Mouse (Mus musculus): Measurements from ENCODE around the gene Ehbp1.

Gene Ehbp1

GRCm38 (mm10) chr11:22276656-22277055, 65.4 kb downstream of the Ehbp1 start:
- DNase-seq: no peak

- DNase-seq: no peak
Measured at GRCm38 (mm10) chr11:22274144-22274543, 67.9 kb downstream of the Ehbp1 start.

DNA sequence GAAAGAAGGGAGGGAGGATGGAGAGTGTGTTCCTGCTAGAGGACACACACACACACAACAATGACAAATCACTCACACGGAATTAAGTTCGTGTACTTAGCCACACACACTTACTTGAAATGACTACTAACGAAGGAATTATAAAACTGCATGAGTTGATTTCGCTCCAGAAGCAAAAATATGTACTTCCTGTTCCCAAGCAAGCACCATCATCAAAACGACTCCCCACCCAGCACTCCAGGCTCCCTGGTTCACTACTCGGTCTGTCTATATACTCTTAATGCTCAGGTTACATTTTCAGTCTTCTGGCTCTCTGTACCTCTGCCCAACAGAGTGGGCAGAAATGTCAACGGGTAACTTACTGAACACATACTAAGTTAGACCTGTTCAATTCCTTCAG, 68.7 kb downstream of the Ehbp1 start:
- DNase-seq: no peak

GRCm38 (mm10) chr11:22271889-22272288, 70.2 kb downstream of the Ehbp1 start:
- DNase-seq: no peak

GRCm38 (mm10) chr11:22269643-22270042, 72.4 kb downstream of the Ehbp1 start:
- no peak for DNase-seq

DNA sequence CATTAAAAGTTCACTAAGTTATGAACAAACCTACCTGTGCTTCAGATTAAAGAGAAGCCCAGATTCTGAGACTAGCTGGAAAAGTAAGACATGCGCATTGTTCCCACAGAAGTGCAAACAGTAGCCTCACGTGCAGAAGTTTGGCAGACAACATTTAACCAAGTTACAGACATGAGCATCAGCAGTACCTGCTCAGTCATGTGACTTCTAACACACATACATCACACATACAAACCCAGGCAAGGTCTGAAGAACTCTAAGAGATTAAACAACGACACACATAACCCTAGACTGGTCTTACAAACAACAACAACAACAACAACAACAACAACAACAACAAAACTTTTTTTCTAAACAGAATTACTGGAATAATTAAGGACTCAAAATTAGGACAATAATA, 72.9 kb downstream of the Ehbp1 start:
- DNase-seq: no peak

DNA sequence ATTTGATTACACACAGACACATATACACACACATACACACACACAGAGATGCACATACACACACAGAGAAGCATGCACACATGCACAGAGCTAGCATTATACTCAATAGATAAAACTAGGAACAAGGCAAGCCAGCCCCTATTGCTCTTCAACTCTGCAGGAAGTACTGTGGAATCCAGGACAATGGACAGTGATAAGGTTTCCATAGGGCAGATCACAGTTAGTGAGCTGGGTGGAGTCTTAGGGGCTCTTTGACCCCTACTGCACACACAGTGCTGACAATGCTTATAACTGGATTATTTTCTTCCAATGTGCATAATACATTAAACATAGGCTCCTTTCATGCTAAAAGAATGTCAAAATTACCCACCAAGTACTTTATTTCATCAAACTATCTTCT, 75.1 kb downstream of the Ehbp1 start:
- DNase-seq: no peak

GRCm38 (mm10) chr11:22255418-22255817, 86.7 kb downstream of the Ehbp1 start:
- DNase-seq: no peak

GRCm38 (mm10) chr11:22249363-22249762, 92.7 kb downstream of the Ehbp1 start:
- DNase-seq: no peak

- DNase-seq: no peak
Measured at GRCm38 (mm10) chr11:22247736-22248135, 94.4 kb downstream of the Ehbp1 start.

- DNase-seq: no peak
Measured at GRCm38 (mm10) chr11:22247069-22247468, 95.0 kb downstream of the Ehbp1 start.

GRCm38 (mm10) chr11:22235558-22235957, 106.5 kb downstream of the Ehbp1 start:
- no peak for DNase-seq

GRCm38 (mm10) chr11:22234739-22235138, 107.4 kb downstream of the Ehbp1 start:
- DNase-seq: no peak

GRCm38 (mm10) chr11:22230906-22231305, 111.2 kb downstream of the Ehbp1 start:
- DNase-seq: no peak

DNA sequence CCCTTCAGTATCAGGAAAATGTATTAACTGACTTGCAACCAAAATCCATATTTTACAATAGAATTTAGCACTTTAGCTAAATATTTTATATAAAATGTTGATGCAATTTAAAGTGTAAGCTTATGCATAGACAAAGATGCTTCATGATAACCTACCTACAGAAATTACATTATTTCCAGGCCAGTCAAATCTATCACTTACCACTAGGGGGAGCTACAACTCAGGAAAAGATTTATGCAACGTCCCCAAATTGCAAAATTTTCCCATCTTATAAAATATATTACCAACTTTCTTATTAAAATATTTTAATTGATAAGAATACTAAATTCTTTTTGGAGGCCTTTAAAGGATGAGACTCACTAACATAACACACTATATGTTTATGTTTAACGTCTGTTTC, 116.5 kb downstream of the Ehbp1 start:
- DNase-seq: no peak

DNA sequence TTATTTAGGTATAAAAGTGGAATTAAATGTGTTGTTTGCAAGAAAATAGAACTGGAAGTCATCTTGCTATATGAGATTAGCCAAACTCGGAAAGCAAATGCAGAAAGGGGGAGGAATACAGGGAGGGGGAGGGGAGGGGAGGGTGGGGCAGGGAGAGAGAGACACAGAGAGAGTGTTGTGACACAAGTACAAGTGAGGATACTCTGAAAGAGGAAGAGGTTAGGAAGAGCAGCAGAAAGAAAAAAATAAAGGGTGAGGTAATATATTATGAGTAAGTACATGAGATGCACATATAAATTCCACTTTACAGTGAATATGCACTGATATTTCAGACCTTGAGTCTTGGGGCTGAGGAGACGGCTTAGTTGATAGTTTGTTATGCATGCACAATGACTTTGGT, 123.9 kb downstream of the Ehbp1 start:
- no peak for DNase-seq

DNA sequence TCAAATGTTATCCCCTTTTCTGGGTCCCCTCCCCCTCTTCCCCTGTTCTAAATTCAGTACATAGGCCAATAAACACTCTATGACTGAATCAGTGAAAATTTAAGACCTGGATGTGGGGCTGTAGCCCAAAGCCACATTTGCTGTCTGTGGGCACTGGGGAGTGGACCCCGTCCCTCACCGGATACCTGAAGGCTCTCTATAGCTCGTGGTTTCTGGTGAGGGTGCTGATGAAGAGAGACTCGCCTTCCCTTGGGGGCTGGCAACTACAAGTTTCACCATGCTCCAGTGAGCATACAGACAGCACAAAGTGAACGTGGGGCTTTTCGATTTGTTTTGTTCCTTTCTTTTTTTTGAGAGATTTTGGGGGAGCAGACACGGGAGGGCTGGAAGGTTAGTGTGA, 125.2 kb downstream of the Ehbp1 start:
- no peak for DNase-seq

DNA sequence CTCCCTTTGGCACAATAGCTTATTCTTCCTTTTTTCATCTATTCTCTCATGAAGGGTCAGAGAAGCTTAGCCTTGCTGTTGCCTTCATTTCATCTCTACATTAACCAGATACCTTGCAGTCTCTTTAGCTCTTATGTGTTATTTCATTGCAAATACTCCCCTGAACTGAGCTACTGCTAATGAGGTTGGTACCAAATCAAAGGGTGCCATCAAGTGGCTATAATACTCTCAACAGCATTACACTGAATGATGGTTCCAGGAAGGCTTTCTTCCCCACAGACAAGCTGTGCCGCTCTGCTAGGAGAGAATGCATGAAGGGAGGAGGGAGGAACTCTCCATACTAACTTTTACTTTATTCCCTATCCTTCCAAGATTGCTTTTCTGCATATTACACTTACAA, 135.5 kb downstream of the Ehbp1 start:
- no peak for DNase-seq

- DNase-seq: no peak
Measured at GRCm38 (mm10) chr11:22206191-22206590, 135.9 kb downstream of the Ehbp1 start.

GRCm38 (mm10) chr11:22203413-22203812, 138.7 kb downstream of the Ehbp1 start:
- no peak for DNase-seq

GRCm38 (mm10) chr11:22201125-22201524, 141.0 kb downstream of the Ehbp1 start:
- DNase-seq: no peak

GRCm38 (mm10) chr11:22199881-22200280, 142.2 kb downstream of the Ehbp1 start:
- DNase-seq: no peak

- DNase-seq: no peak
Measured at GRCm38 (mm10) chr11:22198406-22198805, 143.7 kb downstream of the Ehbp1 start.

- DNase-seq: no peak
Measured at GRCm38 (mm10) chr11:22197935-22198334, 144.2 kb downstream of the Ehbp1 start.

GRCm38 (mm10) chr11:22196776-22197175, 145.3 kb downstream of the Ehbp1 start:
- DNase-seq: no peak

DNA sequence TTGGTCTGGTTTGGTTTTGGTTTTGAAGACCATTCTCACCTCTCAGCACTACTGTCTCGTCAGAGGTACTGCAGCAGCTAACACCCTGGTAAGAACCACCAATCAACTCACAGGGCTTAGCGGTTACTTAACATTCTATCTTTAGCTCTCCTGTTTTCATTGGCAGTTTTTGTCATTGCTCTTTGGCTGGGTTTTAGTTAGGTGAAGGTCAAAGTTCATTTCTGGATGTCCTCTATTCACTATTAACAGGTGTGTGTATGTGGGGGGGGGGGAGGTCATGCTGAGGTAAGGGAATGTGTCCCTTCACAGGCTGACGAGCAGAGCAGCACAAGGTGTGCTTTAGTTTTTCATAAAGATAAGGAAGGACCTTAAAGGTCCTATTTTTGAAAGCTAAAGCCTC, 147.5 kb downstream of the Ehbp1 start:
- DNase-seq: no peak

Measured in right cerebral cortex, postnatal 14 days (tissue).